Mouse (Mus musculus) layer of hippocampus, postnatal 25 days (tissue): ENCODE results near the gene Esrrb. TPM values are rescaled to one million over a fixed set of nuclear protein-coding genes. Genes with fewer than 3 reads are reported as not detected.

Source experiments
- DNase-seq, 2 experiments: peaks; one replicate each; pipeline ENCODE4 v3.0.0; 2022; ENCODE audit warnings: mixed read lengths in 2 of 2, low spot score in 1 of 2; ENCODE audit errors: extremely low spot score in 1 of 2
- total RNA-seq, 2 experiments: library from RNA; stranded (reverse); gene quantifications; 2 replicates each; pipeline ENCODE4 v1.2.3; 2021

Gene Esrrb
- total RNA-seq, 2 experiments from 2014 or later = 1.2 to 1.6 TPM

DNA sequence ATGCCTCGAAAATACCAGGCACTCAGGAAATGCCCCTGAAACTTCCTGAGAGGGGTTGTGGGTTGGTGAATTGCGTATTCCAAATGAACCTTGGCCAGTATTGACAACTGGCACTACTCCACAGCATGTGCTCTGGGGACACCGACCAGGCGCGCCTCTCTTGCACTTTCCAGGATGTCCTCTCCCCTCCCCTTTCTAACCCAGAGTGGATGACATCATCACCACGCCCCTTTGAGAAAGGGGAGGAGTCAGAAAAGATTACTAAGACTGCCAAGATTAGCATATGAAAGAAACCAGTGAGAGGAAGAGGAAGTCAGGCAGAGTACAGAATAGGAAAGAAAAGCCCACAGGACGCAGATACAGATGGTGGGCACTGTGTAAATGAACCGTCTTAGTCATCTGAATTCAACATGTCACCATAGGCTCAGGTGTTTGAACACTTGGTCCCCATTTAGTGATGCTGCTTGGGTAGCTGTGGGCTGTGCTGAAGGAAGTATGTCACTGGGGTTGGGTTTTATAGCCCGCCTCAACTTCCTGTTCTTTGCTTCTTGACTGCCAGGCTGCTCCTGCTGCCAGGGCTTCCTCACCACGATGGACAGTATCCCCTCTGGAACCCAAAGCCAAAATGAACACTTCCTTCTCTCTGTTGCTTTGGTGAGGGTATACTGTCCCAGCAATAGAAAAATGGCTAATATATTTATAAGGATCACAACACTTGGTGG, 196.0 kb downstream of the Esrrb start:
- no peak for DNase-seq

DNA sequence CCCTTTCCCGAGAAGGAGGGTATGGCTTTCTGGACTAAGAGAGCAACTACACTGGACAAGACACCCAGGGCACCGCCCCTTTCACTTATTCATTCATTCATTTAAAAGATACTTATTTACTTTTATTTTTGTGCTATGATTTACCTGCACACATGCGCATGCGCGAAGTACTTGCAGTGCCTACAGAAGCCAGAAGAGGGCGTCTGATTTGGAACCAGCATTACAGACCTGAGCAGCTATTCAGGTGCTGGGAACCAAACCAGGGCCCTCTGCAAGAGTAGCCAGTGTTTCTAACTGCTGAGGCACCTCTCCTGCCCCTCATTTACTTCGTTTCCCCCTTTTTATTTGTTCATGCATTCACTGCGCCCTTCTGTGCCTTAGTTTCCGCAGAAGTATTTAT, 198.0 kb downstream of the Esrrb start:
- DNase-seq = no peak

DNA sequence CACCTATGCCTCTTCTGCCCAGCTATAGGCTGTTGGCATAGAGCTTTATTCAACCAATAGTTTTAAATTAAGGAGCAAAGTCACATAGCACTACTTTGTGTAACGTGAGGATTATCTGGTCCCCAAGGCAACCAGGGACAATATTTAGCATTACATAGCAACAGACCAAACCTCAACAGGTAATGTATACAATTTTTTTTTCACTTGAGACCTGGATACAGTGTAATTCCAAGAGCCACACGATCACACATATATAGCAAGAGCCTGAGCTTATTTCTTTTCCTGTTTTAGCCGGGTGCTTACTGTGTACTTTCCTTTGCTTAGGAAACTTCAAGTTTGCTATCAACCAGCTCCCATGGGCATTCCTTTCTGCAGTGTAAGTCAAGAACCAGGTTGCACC, 201.8 kb downstream of the Esrrb start:
- DNase-seq = no peak

DNA sequence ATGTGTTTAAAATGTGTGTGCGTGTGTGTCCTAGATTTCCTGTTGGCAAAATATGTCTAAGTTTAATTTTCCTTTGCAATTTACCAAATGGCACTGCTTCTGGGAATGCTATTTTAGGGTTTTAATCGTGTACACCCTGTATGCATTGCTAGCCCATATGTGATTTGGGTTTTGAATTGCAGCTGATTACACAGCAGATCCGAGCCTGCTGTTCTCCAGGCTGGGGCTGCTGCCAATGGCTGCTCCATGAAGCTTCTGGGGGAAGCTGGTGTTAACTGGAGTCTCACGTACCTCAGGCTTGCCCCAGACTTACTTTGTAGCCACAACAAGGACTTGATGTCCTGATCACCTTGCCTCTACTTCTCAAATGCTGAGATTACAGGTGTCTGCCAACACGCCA, 205.1 kb downstream of the Esrrb start:
- DNase-seq = peak; percentile 12 to 19

Other genes with a start within 250 kb of the Esrrb start
- gene Gpatch2l, start 119.3 kb upstream of the Esrrb start, total RNA-seq = 10 to 100 TPM; 31.5 to 34.7 TPM